Mouse (Mus musculus): Measurements from ENCODE around the gene Fibp. TPM values are rescaled to one million over a fixed set of nuclear protein-coding genes. Genes with fewer than 3 reads are reported as not detected.

Fibp gene
- polyA plus RNA-seq, 1 experiment = 134 TPM

DNA sequence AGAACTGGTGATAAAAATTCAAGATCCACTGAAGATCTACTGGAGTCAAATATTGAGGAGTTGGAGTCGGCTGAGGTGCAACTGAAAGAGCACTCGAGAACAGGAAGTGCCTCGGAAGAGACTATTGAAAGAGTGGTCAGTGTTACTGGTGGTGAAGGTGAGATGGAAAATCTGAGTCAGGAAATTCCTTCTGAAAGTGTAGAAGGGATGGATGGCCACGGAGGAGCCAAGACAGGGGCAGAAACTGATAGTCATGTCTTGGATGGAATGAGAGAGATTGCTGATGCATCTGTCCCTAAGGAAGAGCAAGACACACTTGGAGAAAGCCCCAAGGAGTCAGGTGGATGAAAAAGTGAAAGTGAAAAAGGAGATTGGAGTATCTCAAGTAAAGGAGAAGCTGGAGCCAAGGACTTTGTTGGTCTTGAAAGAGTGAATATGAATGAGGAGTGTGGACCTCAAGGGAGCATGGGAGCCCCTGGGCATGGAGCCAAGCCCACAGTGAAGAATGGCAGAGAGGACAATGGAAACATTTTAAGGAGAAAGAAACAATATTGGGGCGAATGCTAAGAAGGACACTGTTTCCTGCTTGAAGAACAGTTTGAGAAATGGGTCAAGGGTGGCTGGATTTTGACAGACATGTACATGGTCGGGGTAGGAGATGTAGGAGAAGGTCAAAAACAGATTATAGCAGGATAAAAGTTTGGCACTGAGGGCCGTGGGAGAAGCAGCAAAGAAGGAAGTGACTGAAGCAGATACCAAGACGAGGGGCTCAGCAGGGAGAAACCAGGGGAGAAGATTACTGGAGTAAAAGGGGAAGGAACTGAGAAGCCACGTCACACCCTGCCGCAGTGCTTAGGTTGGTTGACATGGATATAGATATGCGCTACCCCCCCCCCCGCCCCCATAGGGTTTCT lies 51.9 kb downstream of the Fibp start:
- Histone ChIP-seq H3K27me3 (replicated peaks) (no peaks in the 10 kb centered on the region), H3K4me1 (peaks cover 59% of the 10 kb centered on the region), H3K36me3 (replicated peaks; ENCODE audit: low read length) (no peaks in the 10 kb centered on the region), H3K9me3 (no peaks in the 10 kb centered on the region), H3K4me3 (replicated peaks) (peak overlapping the region; percentile 94)
- TF ChIP-seq GATA1 (IDR thresholded peaks at IDR 0.05; ENCODE audit: borderline replicate concordance, low read length) = no peak
- no peak for TF ChIP-seq FLI1 (IDR thresholded peaks at IDR 0.05; ENCODE audit: low read length)

DNA sequence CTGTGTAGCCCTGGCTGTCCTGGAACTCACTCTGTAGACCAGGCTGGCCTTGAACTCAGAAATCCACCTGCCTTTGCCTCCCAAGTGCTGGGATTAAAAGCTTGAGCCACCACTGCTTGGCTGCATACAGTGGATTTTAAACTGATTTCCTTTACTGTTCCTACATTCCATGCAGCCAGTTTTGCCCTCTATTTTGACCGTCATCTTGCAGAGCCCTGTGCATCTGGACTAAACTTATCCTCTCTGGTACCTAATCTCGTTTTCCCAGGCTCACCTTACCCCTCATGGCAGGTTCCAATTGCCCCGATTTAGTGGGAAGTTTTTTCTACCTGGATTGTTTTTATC lies 52.6 kb downstream of the Fibp start:
- Histone ChIP-seq H3K36me3 (replicated peaks; ENCODE audit: low read length) (peaks cover 4% of the 10 kb centered on the region), H3K4me1 (peaks cover 59% of the 10 kb centered on the region), H3K27me3 (replicated peaks) (no peaks in the 10 kb centered on the region), H3K9me3 (no peaks in the 10 kb centered on the region), H3K4me3 (replicated peaks) (peak overlapping the region; percentile 74)
- no peak for TF ChIP-seq FLI1 (IDR thresholded peaks at IDR 0.05; ENCODE audit: low read length)
- TF ChIP-seq GATA1 (IDR thresholded peaks at IDR 0.05; ENCODE audit: borderline replicate concordance, low read length) = no peak

Other genes starting within 250 kb of the Fibp start
- gene Pacs1, start 187.5 kb upstream of the Fibp start, polyA plus RNA-seq (2012; ENCODE audit: insufficient read depth, low replicate concordance) = 40.2 and 130 TPM in 2 replicates
- gene Sf3b2, start 165.2 kb upstream of the Fibp start, polyA plus RNA-seq (2012; ENCODE audit: insufficient read depth, low replicate concordance) = 158 and 268 TPM in 2 replicates
- gene Gal3st3, start 162.3 kb upstream of the Fibp start, polyA plus RNA-seq (2012; ENCODE audit: insufficient read depth, low replicate concordance) = not detected in 2 replicates
- gene Catsper1, start 124.9 kb upstream of the Fibp start, polyA plus RNA-seq (2012; ENCODE audit: insufficient read depth, low replicate concordance) = not detected in 2 replicates
- gene Cst6, start 111.0 kb upstream of the Fibp start, polyA plus RNA-seq (2012; ENCODE audit: insufficient read depth, low replicate concordance) = 0.54 and 9.2 TPM in 2 replicates
- gene Eif1ad, start 93.9 kb upstream of the Fibp start, polyA plus RNA-seq (2012; ENCODE audit: insufficient read depth, low replicate concordance) = 4.8 and 48.1 TPM in 2 replicates
- 21.6 and 178 TPM in 2 replicates for gene Banf1, start 93.4 kb upstream of the Fibp start, polyA plus RNA-seq (2012; ENCODE audit: insufficient read depth, low replicate concordance)
- 44.3 and 152 TPM in 2 replicates for gene Sart1, start 71.9 kb upstream of the Fibp start, polyA plus RNA-seq (2012; ENCODE audit: insufficient read depth, low replicate concordance)
- gene Tsga10ip, start 58.1 kb upstream of the Fibp start, polyA plus RNA-seq (2012; ENCODE audit: insufficient read depth, low replicate concordance) = 2.6 TPM in 1 of 2 replicates, not detected in the other
- 369 and 449 TPM in 2 replicates for gene Drap1, start 35.6 kb upstream of the Fibp start, polyA plus RNA-seq (2012; ENCODE audit: insufficient read depth, low replicate concordance)
- gene AI837181, start 35.5 kb upstream of the Fibp start, polyA plus RNA-seq (2012; ENCODE audit: insufficient read depth, low replicate concordance) = 100 and 136 TPM in 2 replicates
- 4.3 TPM in 1 of 2 replicates, not detected in the other for gene Fosl1, start 13.1 kb upstream of the Fibp start, polyA plus RNA-seq (2012; ENCODE audit: insufficient read depth, low replicate concordance)
- 4.9 and 12.3 TPM in 2 replicates for gene Ccdc85b, start 2.7 kb upstream of the Fibp start, polyA plus RNA-seq (2012; ENCODE audit: insufficient read depth, low replicate concordance)
- gene Ctsw, start 7.9 kb downstream of the Fibp start, polyA plus RNA-seq (2012; ENCODE audit: insufficient read depth, low replicate concordance) = not detected in 2 replicates
- 2.0 TPM in 1 of 2 replicates, not detected in the other for gene Efemp2, start 13.3 kb downstream of the Fibp start, polyA plus RNA-seq (2012; ENCODE audit: insufficient read depth, low replicate concordance)
- 40.1 and 41.1 TPM in 2 replicates for gene Mus81, start 27.8 kb downstream of the Fibp start, polyA plus RNA-seq (2012; ENCODE audit: insufficient read depth, low replicate concordance)
- 2,588 and 4,768 TPM in 2 replicates for gene Cfl1, start 29.8 kb downstream of the Fibp start, polyA plus RNA-seq (2012; ENCODE audit: insufficient read depth, low replicate concordance)
- gene 1700020D05Rik, start 43.2 kb downstream of the Fibp start, polyA plus RNA-seq (2012; ENCODE audit: insufficient read depth, low replicate concordance) = not detected in 2 replicates
- gene Snx32, start 49.9 kb downstream of the Fibp start, polyA plus RNA-seq (2012; ENCODE audit: insufficient read depth, low replicate concordance) = 3.6 and 4.0 TPM in 2 replicates
- gene Ovol1, start 100.0 kb downstream of the Fibp start, polyA plus RNA-seq (2012; ENCODE audit: insufficient read depth, low replicate concordance) = not detected in 2 replicates
- gene Ap5b1, start 107.4 kb downstream of the Fibp start, polyA plus RNA-seq (2012; ENCODE audit: insufficient read depth, low replicate concordance) = 23.7 and 35.2 TPM in 2 replicates
- gene Rnaseh2c, start 141.3 kb downstream of the Fibp start, polyA plus RNA-seq (2012; ENCODE audit: insufficient read depth, low replicate concordance) = 356 and 520 TPM in 2 replicates
- 26.7 and 57.5 TPM in 2 replicates for gene Kat5, start 149.6 kb downstream of the Fibp start, polyA plus RNA-seq (2012; ENCODE audit: insufficient read depth, low replicate concordance)
- 105 and 119 TPM in 2 replicates for gene Rela, start 176.9 kb downstream of the Fibp start, polyA plus RNA-seq (2012; ENCODE audit: insufficient read depth, low replicate concordance)
- gene Sipa1, start 203.1 kb downstream of the Fibp start, polyA plus RNA-seq (2012; ENCODE audit: insufficient read depth, low replicate concordance) = 116 and 134 TPM in 2 replicates
- gene Map3k11, start 228.1 kb downstream of the Fibp start, polyA plus RNA-seq (2012; ENCODE audit: insufficient read depth, low replicate concordance) = 156 and 158 TPM in 2 replicates
- gene Pcnx3, start 228.3 kb downstream of the Fibp start, polyA plus RNA-seq (2012; ENCODE audit: insufficient read depth, low replicate concordance) = 161 and 607 TPM in 2 replicates
- not detected in 2 replicates for gene Kcnk7, start 243.8 kb downstream of the Fibp start, polyA plus RNA-seq (2012; ENCODE audit: insufficient read depth, low replicate concordance)

Measured in megakaryocyte, embryonic 14.5 days (primary cell).